8 mouse cellular contexts compared by ENCODE assay signal in genomic region chr6:91472868-91473804, GRCm38 (mm10). TPM values are rescaled to one million over a fixed set of nuclear protein-coding genes. Genes with fewer than 3 reads are reported as not detected.
A peak's percentile ranks its signal among the peaks of the same experiment; 100 is the strongest.
DNase-seq lines count a peak whose midpoint lies in the region; ATAC-seq lines count a peak whose summit lies in the region.

TSS of gene Chchd4 (minus strand) at chr6:91473546.
TSS of gene Tmem43 (plus strand) at chr6:91473703.

- no peak within 1 kb of the TSS for H3K27ac ChIP-seq in forebrain, embryonic 14.5 days (ENCODE audit: low read depth, low read length)
- peak within 1 kb of the TSS; percentile 80 for H3K27ac ChIP-seq in neural tube, embryonic 15.5 days (replicated peaks)

- no peaks in the 10 kb centered on the region for H3K9me3 ChIP-seq in forebrain, embryonic 14.5 days (replicated peaks; ENCODE audit: control insufficient read depth, low read length)
- H3K9me3 ChIP-seq in neural tube, embryonic 15.5 days (replicated peaks) = no peaks in the 10 kb centered on the region

- peak within 1 kb of the TSS; percentile 80 for H3K9ac ChIP-seq in forebrain, embryonic 14.5 days (ENCODE audit: low read length)
- H3K9ac ChIP-seq in neural tube, embryonic 15.5 days (replicated peaks) = peak within 1 kb of the TSS; percentile 74

- intact Hi-C loops in heart, postnatal 14 days (cut with DNase I) = no loop called here

- under 1% methylated on average over 74 of the region's 74 CpGs for WGBS in forebrain, embryonic 14.5 days
- under 1% methylated on average over 74 of the region's 74 CpGs for WGBS in neural tube, embryonic 15.5 days

- ATAC-seq in forebrain, embryonic 14.5 days = peak; percentile 97
- ATAC-seq in neural tube, embryonic 15.5 days (ENCODE audit: low FRiP score) = peak; percentile 96

- peak; percentile 100 for DNase-seq in ES-CJ7 (ENCODE audit: low read depth, low spot score)
- DNase-seq in cerebellum, adult 11 months = peak; percentile 98
- peak; percentile 100 for DNase-seq in forebrain, embryonic 14.5 days (ENCODE audit: low spot score)
- peak; percentile 98 for DNase-seq in heart, postnatal 14 days
- peak; percentile 99 for DNase-seq in layer of hippocampus, adult 11-12 months (ENCODE audit: low spot score)
- peak; percentile 100 for DNase-seq in lung, adult 18-20 months
- peak; percentile 99 for DNase-seq in testis, postnatal 14 days (ENCODE audit: low spot score)

- peaks cover 28% of the 10 kb centered on the region for H3K36me3 ChIP-seq in forebrain, embryonic 14.5 days (ENCODE audit: control insufficient read depth, insufficient read depth, low read length)
- H3K36me3 ChIP-seq in neural tube, embryonic 15.5 days = peaks cover 13% of the 10 kb centered on the region

- H3K27me3 ChIP-seq in forebrain, embryonic 14.5 days (replicated peaks; ENCODE audit: control insufficient read depth, insufficient read depth, low read length) = no peaks in the 10 kb centered on the region
- H3K27me3 ChIP-seq in neural tube, embryonic 15.5 days (replicated peaks) = no peaks in the 10 kb centered on the region

- peak within 1 kb of the TSS; percentile 84 for H3K4me3 ChIP-seq in forebrain, embryonic 14.5 days (ENCODE audit: low read depth, low read length)
- peak within 1 kb of the TSS; percentile 63 for H3K4me3 ChIP-seq in neural tube, embryonic 15.5 days (replicated peaks)

- peaks cover 11% of the 10 kb centered on the region for H3K4me1 ChIP-seq in forebrain, embryonic 14.5 days (ENCODE audit: control insufficient read depth, insufficient read depth, low read length)
- H3K4me1 ChIP-seq in neural tube, embryonic 15.5 days = peaks cover 34% of the 10 kb centered on the region

- H3K4me2 ChIP-seq in forebrain, embryonic 14.5 days (ENCODE audit: low read length) = peak within 1 kb of the TSS; percentile 82
- H3K4me2 ChIP-seq in neural tube, embryonic 15.5 days = peak within 1 kb of the TSS; percentile 74

RNA-seq across cellular contexts. Expression of gene Chchd4, which starts in this region (rescaled TPM):
- 30.3 and 34.8 TPM in 2 replicates for polyA plus RNA-seq in forebrain, embryonic 14.5 days (2014; fragmentation: Nextera tagmentation; extraction: Ambion mirVana)
- total RNA-seq in heart, postnatal 14 days (2021) = 10 to 100 TPM; 12.9 to 15.1 TPM
- 40.0 and 40.3 TPM in 2 replicates for polyA plus RNA-seq in neural tube, embryonic 15.5 days (2015; fragmentation: Nextera tagmentation; extraction: Ambion mirVana)

RNA-seq across cellular contexts. Expression of gene Tmem43, which starts in this region (rescaled TPM):
- polyA plus RNA-seq in forebrain, embryonic 14.5 days (2014; fragmentation: Nextera tagmentation; extraction: Ambion mirVana) = 55.5 and 63.0 TPM in 2 replicates
- 10 to 100 TPM; 24.3 to 24.9 TPM for total RNA-seq in heart, postnatal 14 days (2021)
- polyA plus RNA-seq in neural tube, embryonic 15.5 days (2015; fragmentation: Nextera tagmentation; extraction: Ambion mirVana) = 41.8 and 42.9 TPM in 2 replicates
